1 mouse cellular context compared by ENCODE assay signal in the genomic region with DNA sequence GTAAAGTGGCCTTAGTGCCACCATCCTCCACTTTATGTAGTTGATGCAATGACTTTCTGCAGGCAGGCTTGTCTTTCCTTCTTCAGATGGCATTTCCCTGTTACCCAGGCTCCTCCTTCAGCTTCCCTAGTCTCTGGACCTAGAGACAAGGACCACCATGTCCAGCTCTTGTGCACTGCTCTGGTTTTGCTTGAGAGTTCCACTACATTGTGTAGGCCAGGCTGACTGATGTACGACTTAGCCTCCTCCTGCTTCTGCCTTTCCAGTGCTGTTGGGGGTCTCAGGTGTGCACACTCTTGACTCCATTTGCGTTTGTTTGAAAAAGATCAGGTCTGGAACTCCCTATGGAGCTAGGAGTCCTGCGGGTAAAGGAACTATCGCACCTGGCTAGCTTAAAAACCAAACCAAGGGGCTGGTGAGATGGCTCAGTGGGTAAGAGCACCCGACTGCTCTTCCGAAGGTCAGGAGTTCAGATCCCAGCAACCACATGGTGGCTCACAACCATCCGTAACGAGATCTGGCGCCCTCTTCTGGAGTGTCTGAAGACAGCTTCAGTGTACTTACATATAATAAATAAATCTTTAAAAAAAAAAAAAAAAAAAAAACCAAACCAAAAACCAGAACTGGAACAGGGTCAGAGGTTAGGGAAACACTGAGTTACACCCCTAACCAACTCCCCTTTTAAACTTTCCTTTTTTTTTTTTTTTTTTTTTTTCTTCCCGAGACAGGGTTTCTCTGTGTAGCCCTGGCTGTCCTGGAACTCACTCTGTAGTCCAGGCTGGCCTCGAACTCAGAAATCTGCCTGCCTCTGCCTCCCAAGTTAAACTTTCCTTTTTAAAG.
TF ChIP-seq lines count a peak whose summit lies in the region.

No protein-coding gene starts in this region.

TF ChIP-seq in ES-E14, 5 proteins besides CTCF, POLR2A, EP300 and RAD21:
- TF ChIP-seq ZNF384 (IDR thresholded peaks at IDR 0.05; ENCODE audit: low read depth, low read length), result peak; percentile 95
